Mouse (Mus musculus): ENCODE data around the gene Ifna5.

Gene Ifna5

DNA sequence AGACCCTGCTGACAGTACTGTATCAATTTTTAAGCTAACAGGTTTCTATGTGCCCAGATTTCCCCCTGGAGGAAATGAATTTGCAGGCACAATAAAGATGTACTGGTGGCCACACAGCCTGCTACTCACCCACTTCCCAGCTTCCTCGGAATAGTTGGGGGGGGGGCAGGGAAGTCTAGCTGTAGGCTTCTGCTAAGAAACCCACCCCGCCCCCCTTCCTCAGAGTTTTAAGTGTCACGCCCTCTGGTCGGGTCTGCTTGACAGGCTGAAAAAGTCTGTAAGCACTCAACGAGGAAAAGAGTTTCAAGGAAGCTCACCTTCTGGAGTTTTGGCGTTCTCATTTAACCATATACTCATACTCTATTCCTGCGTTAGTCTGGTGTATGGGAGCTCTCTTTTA lies 28.0 kb downstream of the Ifna5 start:
- DNase-seq (ENCODE audit: low read depth, low spot score) = no peak

DNA sequence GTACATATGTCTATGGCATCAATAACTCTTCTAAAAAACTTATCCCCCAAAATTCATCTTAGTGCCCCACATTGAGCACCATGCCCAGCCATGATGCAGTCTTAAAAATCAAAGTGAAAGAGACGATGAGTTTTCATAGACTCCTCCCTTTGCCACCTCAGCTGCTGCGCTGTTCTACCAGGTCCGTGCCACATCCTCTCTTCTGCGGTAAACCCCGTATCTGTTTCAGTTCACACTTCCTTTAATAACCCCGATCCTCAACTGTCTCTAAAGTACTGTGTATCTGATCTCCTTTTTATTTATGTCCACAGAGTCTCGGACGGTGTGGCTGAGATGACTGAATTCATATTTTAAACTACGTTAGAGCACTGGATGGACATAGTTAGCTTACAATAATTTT lies 29.3 kb downstream of the Ifna5 start:
- peak; percentile 19 for DNase-seq (ENCODE audit: low read depth, low spot score)

DNA sequence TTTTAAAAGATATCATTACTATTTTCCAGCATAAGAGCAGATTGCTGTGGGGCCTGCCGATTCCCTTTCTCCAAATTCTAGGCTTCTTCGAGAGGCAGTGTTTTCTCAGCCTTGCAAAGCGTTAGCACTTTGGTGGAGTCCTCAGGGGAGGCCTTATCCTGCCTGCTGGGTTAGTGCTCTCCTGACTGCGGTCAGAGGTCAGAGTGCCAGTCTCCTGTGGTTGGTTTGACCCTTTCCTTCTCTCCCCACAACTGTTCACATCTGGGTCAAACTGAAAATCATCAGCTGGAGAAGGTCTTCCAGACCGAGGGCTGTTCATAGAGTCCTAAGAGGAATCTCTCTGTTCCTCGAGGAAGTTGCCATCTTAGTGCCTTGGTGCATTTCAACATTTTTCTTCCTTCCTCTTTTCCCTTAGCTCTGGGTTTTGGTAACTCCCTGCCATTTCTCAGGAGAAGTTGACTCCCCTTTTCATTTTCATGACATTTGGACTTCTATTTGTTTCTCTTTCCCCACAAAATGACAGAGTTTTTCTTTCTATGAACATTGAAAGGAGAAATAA lies 29.8 kb downstream of the Ifna5 start:
- no peak for DNase-seq (ENCODE audit: low read depth, low spot score)

DNA sequence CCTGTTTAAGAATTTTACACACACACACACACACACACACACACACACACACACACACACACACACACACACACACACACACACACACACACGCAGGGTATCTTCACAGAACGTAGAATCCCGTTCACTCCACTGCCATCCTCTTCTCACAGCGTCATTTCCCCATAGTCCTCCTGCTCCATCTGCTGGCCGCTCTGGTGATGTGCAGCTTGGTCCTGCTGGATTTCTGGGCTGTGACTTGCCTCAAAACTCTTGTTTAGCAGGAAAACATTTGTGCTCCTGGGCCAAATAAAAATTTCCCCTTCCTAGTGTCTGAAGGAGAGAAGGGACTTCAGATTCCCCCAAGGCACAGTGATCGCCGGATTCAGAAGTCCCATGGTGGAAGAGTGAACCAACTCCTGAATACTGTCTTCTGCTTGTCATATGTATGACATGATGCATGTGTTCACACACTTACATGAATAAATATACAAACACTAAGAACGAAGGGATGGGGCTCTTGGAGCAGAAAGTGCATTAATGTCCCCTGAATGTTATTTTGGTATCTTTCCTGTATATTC lies 32.1 kb downstream of the Ifna5 start:
- peak; percentile 34 for DNase-seq (ENCODE audit: low read depth, low spot score)

DNA sequence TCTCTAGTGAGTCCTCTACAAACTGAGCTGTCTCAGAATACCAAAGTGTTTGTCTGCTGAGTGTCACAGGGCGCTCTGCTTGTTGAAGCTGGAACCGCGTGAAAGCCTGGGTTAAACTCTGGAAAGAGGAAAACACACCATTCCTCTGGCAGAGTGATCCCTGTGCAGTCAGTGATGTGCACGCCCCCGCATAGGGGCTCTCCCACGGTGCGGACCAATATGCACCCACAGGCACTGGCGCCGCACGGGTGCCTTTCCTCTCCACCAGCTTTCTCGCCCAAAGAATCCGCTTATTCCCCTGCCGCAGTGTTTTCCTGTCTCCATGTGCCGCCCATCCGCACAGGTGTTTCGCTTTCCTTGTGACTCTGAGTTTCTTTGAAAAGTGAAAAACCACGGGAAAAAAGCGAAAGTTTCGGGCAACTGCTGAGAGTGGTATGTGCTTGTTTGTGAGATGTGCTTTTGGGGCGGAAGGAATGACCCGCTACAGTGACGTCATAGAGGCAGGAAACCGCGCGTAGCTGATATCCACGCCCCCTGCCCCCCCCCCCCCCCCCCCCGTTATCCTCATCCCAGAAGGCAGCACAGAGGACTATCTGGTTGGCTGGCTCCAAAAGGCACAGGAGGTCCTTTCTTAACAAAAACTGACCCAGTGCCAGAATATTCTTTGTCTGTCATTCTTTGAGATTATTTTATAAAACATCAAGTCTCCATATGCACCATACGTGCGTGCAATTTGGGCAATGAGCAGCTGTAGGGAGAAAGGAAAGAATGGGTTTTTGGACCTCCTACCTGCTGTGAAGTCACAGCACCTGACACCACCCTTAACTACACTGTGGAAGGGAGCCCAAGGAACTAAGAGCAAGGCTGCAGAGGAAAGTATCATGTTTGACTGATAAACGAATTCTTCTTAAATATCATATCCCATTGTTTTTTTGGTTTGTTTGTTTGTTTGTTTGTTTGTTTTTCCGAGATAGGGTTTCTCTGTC lies 32.9 kb downstream of the Ifna5 start:
- no peak for DNase-seq (ENCODE audit: low read depth, low spot score)

DNA sequence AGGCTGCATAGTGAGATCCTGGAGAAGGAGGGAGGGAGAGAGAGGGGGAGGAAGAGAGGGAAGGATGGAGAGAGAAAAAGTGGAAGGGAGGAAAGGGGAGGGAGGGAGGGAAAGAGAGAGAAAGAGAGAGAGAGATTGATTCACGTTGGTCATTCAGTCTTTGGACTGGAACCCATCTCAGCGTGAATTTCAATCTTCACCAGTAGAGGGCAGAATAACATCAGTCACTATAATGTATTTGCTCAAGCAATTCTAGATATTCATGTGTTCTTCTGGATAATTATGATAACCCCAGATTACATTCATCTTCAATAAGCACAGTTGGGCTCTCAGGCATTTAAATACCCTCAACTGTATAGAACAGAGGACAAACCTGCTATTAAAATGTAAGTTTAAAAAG lies 37.4 kb downstream of the Ifna5 start:
- DNase-seq (ENCODE audit: low read depth, low spot score) = no peak

DNA sequence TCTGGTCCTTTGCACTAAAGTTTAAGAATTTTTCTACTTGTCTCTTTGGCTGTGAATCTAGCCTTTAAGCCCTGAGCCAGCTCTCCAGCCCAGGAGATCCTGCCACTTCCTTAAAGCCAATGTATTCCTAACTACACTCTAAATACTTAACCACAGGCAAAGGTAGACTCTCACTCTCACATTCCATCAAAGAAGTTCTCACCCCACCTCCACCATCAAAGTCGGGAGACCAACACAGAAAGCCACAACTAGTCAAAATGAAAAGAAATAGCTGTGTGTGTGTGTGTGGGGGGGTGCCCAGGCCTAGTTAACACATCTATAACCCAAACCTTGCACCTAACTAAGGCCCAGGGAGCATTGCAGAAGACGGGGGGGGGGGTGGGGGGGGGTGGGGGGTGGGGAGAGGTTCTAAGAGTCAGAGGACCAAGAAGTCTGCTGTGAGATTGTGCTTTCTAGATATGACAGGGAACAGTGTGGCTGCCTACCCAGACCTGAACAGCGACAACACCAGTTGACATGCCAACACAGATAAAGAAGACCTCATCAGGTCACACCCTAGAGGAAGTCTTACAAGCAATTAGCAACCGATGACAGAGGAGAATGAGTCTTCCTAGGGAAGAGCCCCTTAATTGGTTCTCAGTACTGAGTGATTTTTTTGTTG lies 40.2 kb downstream of the Ifna5 start:
- DNase-seq (ENCODE audit: low read depth, low spot score) = no peak

DNA sequence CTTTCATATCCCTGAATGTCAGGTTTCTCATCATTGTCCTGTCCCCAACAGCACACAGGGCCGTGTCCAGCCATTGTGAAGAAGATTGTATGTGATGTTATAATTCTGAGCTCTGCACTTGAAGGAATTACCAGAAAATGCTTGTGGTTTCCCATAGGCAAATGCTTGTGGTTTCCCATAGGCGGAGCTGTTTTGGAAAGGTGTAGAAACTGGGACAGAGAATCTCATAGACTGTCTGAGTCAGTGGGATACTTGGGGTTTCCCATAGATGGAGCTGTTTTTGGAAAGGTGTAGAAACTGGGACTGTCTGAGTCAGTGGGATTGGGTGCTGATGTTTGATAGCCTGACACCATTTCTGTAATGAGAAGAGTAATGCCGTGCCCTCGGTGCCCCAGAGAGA lies 41.2 kb downstream of the Ifna5 start:
- no peak for DNase-seq (ENCODE audit: low read depth, low spot score)

DNA sequence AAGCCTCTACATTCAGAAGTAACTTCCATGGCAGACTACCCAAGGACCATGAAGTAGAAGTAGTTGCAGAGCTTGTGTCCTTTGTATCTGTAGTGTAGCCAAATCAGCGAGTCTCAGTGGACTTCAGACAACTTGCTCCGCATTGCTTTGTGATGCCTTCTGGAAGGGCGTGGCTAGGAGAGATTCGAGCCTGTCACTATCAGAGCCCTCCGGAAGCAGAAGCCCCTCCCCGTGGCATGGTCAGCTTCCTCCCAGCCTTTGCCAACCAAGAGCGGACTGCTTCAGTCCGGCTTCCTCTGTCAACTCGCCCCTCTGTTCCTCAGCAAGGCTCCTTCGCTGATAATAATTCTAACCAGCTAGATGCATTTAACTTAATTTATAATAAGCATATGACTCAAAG lies 42.9 kb downstream of the Ifna5 start:
- DNase-seq (ENCODE audit: low read depth, low spot score) = no peak

DNA sequence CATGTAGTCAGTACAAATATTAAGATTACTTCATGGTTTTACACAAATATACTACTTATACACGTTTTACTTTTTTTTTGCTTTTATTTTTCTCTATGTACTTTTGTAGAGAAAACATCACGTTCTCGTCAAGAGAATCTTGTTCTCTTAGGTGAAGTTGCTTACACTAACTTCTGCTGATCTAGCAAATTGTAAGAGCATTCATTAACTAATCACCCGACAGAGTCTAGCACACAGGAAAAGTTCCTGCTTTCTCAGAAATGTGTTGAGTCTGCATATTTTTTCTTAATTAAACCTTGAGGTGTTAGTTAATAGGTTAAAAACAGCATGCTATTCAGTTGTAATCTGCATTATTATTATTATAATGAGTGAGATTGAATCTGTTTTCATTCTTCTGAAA lies 43.4 kb downstream of the Ifna5 start:
- DNase-seq (ENCODE audit: low read depth, low spot score) = no peak

DNA sequence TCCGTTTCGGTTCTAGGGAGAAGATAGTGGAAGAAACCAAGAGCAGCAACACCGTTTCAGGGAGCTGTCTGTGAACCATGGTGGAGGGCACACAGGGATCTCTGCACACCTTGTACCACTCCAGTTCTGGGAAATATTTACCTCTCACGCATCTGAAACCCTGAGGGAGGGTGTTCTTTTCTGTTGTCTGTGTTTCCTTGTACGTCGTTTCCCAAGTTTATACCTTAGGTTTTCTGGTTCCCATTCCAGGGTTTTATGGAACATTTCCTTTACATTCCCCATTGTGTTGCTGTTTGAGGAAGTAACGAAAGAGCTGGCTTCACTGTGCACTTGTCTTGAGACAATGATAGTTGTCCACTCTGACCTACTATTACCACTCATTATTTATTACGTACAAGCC lies 44.8 kb downstream of the Ifna5 start, which contains the start of gene Ifne:
Ifne (minus strand) TSS at position 101 of the 400 bp plus-strand sequence.
- DNase-seq (ENCODE audit: low read depth, low spot score) = no peak

Data from skeletal muscle tissue, adult 2 months (tissue).